Mouse (Mus musculus): ENCODE measurements around the gene Ankrd16. TPM values are rescaled to one million over a fixed set of nuclear protein-coding genes. Genes with fewer than 3 reads are reported as not detected.

Ankrd16 gene
- polyA plus RNA-seq, 1 experiment from 2014 or later, result 31.0 TPM

- no peak overlapping the region for H3K4me2 ChIP-seq (ENCODE audit: low read length)
- H3K4me3 ChIP-seq (replicated peaks; ENCODE audit: low read depth, low read length), result no peak overlapping the region
- no peak for DNase-seq (ENCODE audit: low spot score)
- H3K27ac ChIP-seq, result no peak overlapping the region
- WGBS, result 83% methylated on average over 5 of the region's 5 CpGs
- H3K27me3 ChIP-seq (ENCODE audit: insufficient read depth, low read length), result no peaks in the 10 kb centered on the region
- TF ChIP-seq CTCF (IDR thresholded peaks at IDR 0.05; ENCODE audit: low read depth), result no peak
- H3K4me1 ChIP-seq (replicated peaks; ENCODE audit: insufficient read depth, low read length), result peaks cover 22% of the 10 kb centered on the region
- no peak overlapping the region for H3K9ac ChIP-seq (ENCODE audit: low read depth, low read length)
- no peak for ATAC-seq (replicated peaks; ENCODE audit: low FRiP score, low read depth)
- no peaks in the 10 kb centered on the region for H3K36me3 ChIP-seq (ENCODE audit: insufficient read depth, low read length)
- no peaks in the 10 kb centered on the region for H3K9me3 ChIP-seq (replicated peaks; ENCODE audit: low read length)
Measured at GRCm38 (mm10) chr2:11775121-11775520, 2.6 kb upstream of the Ankrd16 start.

GRCm38 (mm10) chr2:11776415-11776814, 1.3 kb upstream of the Ankrd16 start:
- TF ChIP-seq CTCF (IDR thresholded peaks at IDR 0.05; ENCODE audit: low read depth), result no peak
- DNase-seq (ENCODE audit: low spot score) (no peak), ATAC-seq (replicated peaks; ENCODE audit: low FRiP score, low read depth) (no peak)
- Histone ChIP-seq H3K4me2 (ENCODE audit: low read length) (peak overlapping the region; percentile 88), H3K27me3 (ENCODE audit: insufficient read depth, low read length) (no peaks in the 10 kb centered on the region), H3K9me3 (replicated peaks; ENCODE audit: low read length) (no peaks in the 10 kb centered on the region), H3K4me3 (replicated peaks; ENCODE audit: low read depth, low read length) (peak overlapping the region; percentile 80), H3K9ac (ENCODE audit: low read depth, low read length) (peak overlapping the region; percentile 85), H3K4me1 (replicated peaks; ENCODE audit: insufficient read depth, low read length) (peaks cover 22% of the 10 kb centered on the region), H3K27ac (peak overlapping the region; percentile 98), H3K36me3 (ENCODE audit: insufficient read depth, low read length) (peaks cover 10% of the 10 kb centered on the region; the same call in 1 of the 2 replicates)
- WGBS, result 47% methylated on average over 8 of the region's 8 CpGs

DNA sequence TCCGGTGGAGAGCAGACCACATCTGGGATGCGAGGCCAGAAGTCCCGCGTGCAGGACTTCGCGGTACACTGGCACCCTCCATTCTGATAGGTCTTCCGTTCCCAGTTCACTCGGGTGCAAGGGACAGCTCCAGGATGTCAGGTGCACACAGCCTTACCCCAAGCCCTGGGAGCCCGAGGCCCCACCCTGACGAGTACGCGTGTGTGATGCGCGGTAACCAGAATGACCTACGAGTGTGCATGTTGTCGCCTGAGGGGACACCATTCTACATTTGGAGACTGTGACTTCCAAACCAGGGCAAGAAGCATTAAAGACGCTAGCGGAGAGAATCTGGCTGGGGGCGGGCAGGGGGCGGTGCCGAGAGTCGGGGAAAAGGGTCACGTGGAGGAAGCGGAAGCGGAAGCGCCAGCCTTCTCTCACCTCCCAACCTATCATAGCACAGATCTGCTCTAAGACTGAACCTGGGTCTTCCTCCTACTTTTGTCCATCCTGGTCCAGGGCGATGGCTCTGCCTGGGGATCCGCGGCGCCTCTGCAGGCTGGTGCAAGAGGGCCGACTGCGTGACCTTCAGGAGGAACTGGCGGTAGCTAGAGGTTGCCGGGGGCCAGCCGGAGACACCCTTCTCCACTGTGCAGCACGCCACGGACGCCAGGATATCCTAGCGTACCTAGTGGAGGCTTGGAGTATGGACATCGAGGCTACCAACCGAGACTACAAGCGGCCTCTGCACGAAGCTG, 579 bp downstream of the Ankrd16 start:
- peak; percentile 88 for ATAC-seq (replicated peaks; ENCODE audit: low FRiP score, low read depth)
- H3K4me2 ChIP-seq (ENCODE audit: low read length), result peak overlapping the region; percentile 95
- DNase-seq (ENCODE audit: low spot score), result peak; percentile 98
- no peaks in the 10 kb centered on the region for H3K9me3 ChIP-seq (replicated peaks; ENCODE audit: low read length)
- H3K27me3 ChIP-seq (ENCODE audit: insufficient read depth, low read length), result no peaks in the 10 kb centered on the region
- peaks cover 26% of the 10 kb centered on the region for H3K36me3 ChIP-seq (ENCODE audit: insufficient read depth, low read length)
- TF ChIP-seq CTCF (IDR thresholded peaks at IDR 0.05; ENCODE audit: low read depth), result peak; percentile 39
- WGBS, result under 1% methylated on average over 43 of the region's 43 CpGs
- peak overlapping the region; percentile 98 for H3K27ac ChIP-seq
- peaks cover 22% of the 10 kb centered on the region for H3K4me1 ChIP-seq (replicated peaks; ENCODE audit: insufficient read depth, low read length)
- H3K9ac ChIP-seq (ENCODE audit: low read depth, low read length), result peak overlapping the region; percentile 83
- H3K4me3 ChIP-seq (replicated peaks; ENCODE audit: low read depth, low read length), result peak overlapping the region; percentile 80

DNA sequence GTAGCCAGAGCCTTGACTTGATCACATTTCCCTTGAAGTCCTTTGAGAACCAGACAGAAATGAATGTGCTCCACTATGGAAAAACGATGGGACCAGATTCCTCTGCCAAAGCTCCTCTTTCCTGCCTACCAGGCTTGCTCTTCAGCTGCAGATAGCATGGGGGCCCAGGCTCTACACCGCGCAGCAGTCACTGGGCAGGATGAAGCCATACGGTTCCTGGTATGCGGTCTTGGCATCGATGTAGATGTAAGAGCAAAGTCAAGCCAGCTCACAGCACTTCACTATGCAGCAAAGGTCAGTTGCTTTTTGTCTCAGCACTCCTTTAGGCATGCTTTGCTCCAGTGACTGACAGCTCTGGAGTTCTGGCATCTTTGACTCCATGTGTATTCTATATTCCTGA, 6.5 kb downstream of the Ankrd16 start:
- peaks cover 60% of the 10 kb centered on the region for H3K36me3 ChIP-seq (ENCODE audit: insufficient read depth, low read length)
- WGBS, result 96% methylated on average over 6 of the region's 6 CpGs

DNA sequence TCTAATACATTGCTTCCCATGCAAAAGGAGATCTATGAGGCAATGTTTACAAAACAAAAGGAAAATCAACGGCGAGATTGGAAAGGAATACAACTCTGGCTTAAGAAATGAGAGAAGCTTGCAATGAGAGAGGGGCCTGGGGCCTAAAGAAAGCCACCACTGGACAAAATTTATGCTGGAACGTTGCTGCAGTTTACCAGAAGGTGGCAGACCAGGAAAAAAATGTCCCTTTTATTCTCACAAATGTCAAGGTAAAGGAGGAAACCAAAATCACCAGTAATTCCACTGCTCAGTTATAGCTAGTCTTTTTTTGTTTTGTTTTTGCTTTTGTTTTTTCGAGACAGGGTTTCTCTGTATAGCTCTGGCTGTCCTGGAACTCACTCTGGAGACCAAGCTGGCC, 17.0 kb downstream of the Ankrd16 start:
- no peak overlapping the region for H3K4me2 ChIP-seq (ENCODE audit: low read length)
- DNase-seq (ENCODE audit: low spot score), result peak; percentile 33
- peaks cover 25% of the 10 kb centered on the region for H3K36me3 ChIP-seq (ENCODE audit: insufficient read depth, low read length)
- no peak overlapping the region for H3K4me3 ChIP-seq (replicated peaks; ENCODE audit: low read depth, low read length)
- no peaks in the 10 kb centered on the region for H3K4me1 ChIP-seq (replicated peaks; ENCODE audit: insufficient read depth, low read length)
- H3K9me3 ChIP-seq (replicated peaks; ENCODE audit: low read length), result no peaks in the 10 kb centered on the region
- no peak for ATAC-seq (replicated peaks; ENCODE audit: low FRiP score, low read depth)
- WGBS, result 71% methylated on average over 4 of the region's 4 CpGs
- H3K27me3 ChIP-seq (ENCODE audit: insufficient read depth, low read length), result no peaks in the 10 kb centered on the region
- TF ChIP-seq CTCF (IDR thresholded peaks at IDR 0.05; ENCODE audit: low read depth), result peak; percentile 54
- H3K9ac ChIP-seq (ENCODE audit: low read depth, low read length), result no peak overlapping the region
- no peak overlapping the region for H3K27ac ChIP-seq

More for the DNA sequence above, 6.5 kb downstream of the Ankrd16 start:
- Histone ChIP-seq H3K4me3 (replicated peaks; ENCODE audit: low read depth, low read length) (no peak overlapping the region), H3K9me3 (replicated peaks; ENCODE audit: low read length) (no peaks in the 10 kb centered on the region), H3K27ac (no peak overlapping the region), H3K4me1 (replicated peaks; ENCODE audit: insufficient read depth, low read length) (peaks cover 7% of the 10 kb centered on the region; the same call in 1 of the 2 replicates), H3K4me2 (ENCODE audit: low read length) (no peak overlapping the region), H3K9ac (ENCODE audit: low read depth, low read length) (no peak overlapping the region), H3K27me3 (ENCODE audit: insufficient read depth, low read length) (no peaks in the 10 kb centered on the region)
- no peak for TF ChIP-seq CTCF (IDR thresholded peaks at IDR 0.05; ENCODE audit: low read depth)
- ATAC-seq (replicated peaks; ENCODE audit: low FRiP score, low read depth) (no peak), DNase-seq (ENCODE audit: low spot score) (no peak)

DNA sequence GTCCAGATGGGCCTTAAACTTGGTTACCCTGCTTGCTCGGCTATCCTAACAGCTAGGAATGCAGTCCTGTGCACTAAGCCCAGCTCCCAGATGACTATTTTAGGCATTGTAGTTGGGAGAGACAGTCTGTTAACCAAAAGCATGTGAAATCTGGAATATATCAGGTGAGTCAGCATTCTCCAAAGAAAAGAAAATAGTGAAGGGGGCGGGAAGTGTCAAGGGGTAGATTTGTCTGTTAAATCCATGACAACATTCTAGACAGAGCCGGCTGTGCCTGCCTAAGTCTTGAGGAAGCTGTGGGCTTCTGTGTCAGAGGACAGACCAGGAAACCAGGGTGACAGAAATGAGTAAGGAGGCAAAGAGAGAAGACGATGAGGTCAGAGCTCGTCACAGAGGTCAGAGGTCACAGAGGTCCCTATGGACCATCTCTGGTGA, 20.3 kb downstream of the Ankrd16 start:
- Histone ChIP-seq H3K27me3 (ENCODE audit: insufficient read depth, low read length) (no peaks in the 10 kb centered on the region), H3K4me3 (replicated peaks; ENCODE audit: low read depth, low read length) (no peak overlapping the region), H3K36me3 (ENCODE audit: insufficient read depth, low read length) (0 out of 2 replicates have a peak, but pooled peaks cover 8% of the 10 kb centered on the region), H3K9ac (ENCODE audit: low read depth, low read length) (no peak overlapping the region), H3K27ac (no peak overlapping the region), H3K9me3 (replicated peaks; ENCODE audit: low read length) (no peaks in the 10 kb centered on the region), H3K4me2 (ENCODE audit: low read length) (no peak overlapping the region), H3K4me1 (replicated peaks; ENCODE audit: insufficient read depth, low read length) (no peaks in the 10 kb centered on the region)
- 58% methylated on average over 5 of the region's 5 CpGs for WGBS
- ATAC-seq (replicated peaks; ENCODE audit: low FRiP score, low read depth) (no peak), DNase-seq (ENCODE audit: low spot score) (no peak)
- TF ChIP-seq CTCF (IDR thresholded peaks at IDR 0.05; ENCODE audit: low read depth), result no peak
